Mouse (Mus musculus) c-Kit-positive CD71-positive TER-119-positive erythroid progenitor cells, embryonic 14.5 days (primary cell): ENCODE measurements around the gene Clock.

ENCODE experiments used
- DNase-seq: peaks from one replicate; pipeline ENCODE4 v3.0.0-alpha.2; 2013; ENCODE audit warnings: low spot score

The Clock gene

GRCm38 (mm10) chr5:76179171-76179570, 125.4 kb downstream of the Clock start:
- no peak for DNase-seq

GRCm38 (mm10) chr5:76177664-76178063, 126.9 kb downstream of the Clock start:
- no peak for DNase-seq

GRCm38 (mm10) chr5:76176841-76177240, 127.8 kb downstream of the Clock start:
- DNase-seq, result no peak

DNA sequence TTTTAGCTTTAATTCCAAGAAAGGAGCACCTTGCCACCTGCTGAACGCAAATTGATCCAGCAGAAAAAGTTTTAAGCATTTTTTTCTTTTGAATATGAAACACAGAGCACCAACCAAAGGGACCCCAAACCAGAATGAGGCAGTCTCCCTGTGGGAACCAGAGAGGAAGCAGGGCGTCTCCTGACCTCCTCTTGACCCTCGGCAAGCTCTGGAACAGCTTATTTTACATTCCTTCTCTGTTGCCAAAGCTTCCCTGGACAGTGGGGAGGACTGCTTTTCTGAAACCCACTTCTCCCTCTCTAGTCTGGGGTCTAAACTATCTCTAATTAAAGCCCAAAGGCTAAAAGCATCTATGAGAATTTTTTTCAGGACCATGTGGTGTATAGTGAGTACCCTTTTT, 128.2 kb downstream of the Clock start:
- no peak for DNase-seq

- no peak for DNase-seq
These were observed 129.5 kb downstream of the Clock start for GRCm38 (mm10) chr5:76175051-76175450.

- no peak for DNase-seq
These were observed 133.6 kb downstream of the Clock start for GRCm38 (mm10) chr5:76171039-76171438.

DNA sequence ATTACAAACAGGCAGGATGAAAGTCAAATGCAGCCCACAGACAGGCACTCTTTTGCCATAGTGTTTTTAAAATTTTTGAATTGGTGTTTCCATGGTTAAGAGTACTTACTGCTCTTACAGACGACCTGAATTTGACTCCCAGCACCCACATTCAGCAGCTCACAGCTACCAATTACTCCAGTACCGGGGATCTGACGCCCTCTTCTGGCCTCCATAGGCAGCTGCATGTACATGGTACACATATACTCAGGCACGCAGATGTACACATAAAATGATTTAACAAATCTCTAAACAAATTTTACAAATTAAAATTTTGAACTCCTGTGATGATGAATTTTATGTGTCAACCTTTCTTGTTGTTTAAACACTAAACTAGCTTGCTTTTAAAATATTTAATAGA, 134.1 kb downstream of the Clock start:
- no peak for DNase-seq

- DNase-seq, result no peak
These were observed 139.8 kb downstream of the Clock start for GRCm38 (mm10) chr5:76164827-76165226.

DNA sequence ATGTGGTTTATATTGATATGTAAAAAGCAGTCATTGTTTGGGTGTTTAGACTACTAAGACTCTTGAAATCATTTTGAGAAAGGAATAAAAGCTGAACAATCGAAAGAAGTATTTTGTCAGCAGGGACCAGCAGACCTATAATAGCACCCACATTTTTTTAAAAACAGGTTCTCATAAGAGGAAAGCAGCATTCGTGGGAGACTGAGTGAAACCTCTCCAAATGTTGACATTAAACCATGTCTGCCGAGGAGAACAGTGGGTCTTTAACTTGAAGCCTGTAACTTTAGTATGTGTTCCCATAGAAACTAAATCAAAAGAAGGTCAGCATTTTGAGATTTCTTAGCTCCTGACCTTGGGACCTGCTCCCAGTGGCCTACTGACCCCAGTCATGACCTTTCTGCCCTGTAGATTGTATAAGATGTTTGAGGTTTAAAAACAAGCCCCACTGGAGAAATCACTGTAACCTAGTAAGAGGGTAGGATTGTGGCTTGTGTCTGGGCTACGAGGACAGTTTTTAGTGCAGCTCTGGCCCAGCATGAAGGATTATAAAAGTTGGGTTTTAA, 140.7 kb downstream of the Clock start:
- no peak for DNase-seq

DNA sequence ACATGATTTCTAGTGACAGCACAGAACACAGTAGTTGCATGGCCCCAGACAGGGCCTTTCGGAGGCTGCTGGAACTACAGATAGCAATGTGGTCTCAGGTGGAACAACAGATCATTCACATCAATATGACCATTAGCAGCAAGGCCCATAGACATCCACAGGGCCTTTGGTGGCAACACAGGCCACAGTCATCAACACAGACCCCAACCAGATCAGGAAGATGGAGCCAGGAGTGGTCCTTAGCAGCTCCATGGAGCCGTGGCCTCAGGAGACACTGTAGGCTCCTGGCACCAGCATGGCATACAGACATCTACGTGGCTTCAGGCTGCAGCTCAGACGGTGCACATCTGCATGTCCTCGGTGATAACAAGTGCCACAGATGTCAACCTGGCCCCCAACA, 141.7 kb downstream of the Clock start:
- DNase-seq, result no peak

DNA sequence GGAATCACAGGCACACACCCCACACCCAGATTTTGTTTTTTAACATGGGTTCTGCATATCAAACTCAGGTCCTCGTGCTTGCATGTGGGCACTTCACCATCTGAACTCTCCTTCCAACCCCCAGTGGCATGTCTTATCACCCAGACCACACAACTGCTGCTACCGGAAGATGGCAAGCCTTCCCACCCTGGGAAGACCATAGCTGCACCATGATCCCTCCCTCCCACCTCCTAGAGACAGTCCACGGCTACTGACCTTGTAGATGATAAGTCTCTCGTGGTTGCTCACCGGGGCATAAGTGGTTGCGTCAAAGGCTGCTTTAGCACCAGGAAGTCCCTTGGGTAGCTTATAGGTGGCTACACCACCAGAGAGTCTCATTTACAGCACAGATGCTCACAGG, 143.1 kb downstream of the Clock start:
- no peak for DNase-seq

DNA sequence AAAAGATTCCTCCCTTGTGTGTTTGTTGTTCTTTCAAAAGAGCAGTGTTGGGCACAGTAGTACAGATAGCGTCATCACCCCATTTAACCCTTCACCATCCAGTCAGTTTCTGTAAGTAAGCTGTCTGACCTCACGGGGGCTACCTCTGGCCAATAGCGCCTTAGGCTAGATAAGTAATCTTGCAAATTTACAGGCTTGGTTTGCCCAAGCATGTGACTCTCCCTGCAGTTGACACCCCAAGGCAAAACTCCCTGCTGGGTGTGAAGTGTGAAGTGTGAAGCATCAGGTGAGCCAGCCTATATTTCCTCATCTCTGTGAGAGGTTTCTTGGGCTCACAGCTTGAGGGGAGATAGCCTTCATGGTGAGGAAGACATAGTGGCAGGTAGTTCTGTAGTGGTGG, 144.5 kb downstream of the Clock start:
- DNase-seq, result no peak
